Mouse (Mus musculus) gastrocnemius, adult 18-20 months (tissue): ENCODE results near the gene Ghsr. TPM values are rescaled to one million over a fixed set of nuclear protein-coding genes. Genes with fewer than 3 reads are reported as not detected.

Experiments used
- DNase-seq: peaks from one replicate; pipeline ENCODE4 v3.0.0; 2021; ENCODE audit warnings: low spot score
- total RNA-seq, 2 experiments: library from RNA; stranded (reverse); gene quantifications; 2 replicates each; pipeline ENCODE4 v1.2.3; 2021

Gene Ghsr
- total RNA-seq, 2 experiments from 2014 or later = not detected

DNA sequence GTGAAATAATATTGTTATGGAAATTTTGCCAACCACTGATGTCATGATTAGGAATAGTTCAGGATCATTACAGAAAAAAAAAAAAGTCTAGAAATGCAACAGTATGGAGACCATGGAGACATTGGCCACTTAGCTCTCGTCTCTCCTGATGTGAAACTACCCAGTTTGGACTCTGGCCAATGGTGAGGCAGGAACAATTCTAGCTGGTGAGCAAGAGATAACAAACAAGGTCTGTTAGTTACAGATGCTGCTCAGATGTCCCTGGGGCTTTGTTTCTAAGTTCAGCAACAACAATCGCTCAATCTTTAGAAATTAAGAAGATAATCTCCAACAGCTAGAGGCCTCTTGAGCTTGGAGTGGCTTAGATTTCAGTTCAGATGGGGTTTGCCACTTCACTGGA lies 37.4 kb downstream of the Ghsr start:
- DNase-seq = no peak

GRCm38 (mm10) chr3:27411286-27411685 lies 40.1 kb downstream of the Ghsr start:
- no peak for DNase-seq

DNA sequence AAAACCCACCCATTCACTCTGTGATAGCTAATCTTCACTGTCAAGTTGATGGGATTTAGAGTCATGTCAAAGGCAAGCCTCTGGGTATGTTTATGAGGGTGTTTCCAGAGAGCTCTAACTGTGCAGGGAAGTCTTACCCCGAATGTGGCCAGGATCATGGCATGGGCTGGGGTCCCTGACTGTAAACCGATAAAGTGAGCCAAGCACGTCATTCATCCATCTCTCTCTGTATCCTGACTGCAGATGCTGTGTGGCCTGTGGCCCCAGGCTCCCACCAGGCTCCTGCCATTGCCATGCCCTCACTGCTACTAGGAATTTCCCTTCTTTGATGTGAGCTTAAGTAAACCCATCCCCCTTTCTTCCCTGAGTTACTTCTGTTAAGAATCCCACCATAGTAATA lies 42.4 kb downstream of the Ghsr start:
- no peak for DNase-seq

DNA sequence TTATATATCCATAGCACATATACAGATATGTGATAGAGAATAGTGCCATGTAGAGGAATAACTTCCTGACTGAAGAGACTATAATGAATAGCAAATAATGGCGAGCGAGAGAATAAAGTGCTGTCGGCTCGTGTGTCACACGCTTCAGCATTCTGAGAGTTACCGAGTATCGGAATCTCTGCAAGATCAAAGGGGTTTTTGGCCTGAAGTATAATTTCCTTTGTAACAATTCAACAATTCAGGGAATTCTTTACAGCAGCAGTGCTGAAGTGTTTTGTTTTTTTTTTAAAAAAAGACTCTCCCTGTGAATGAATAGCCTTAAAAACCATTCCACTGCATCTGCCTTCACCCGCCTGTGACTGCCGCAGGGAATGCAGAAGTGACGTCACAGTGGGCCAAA lies 45.6 kb downstream of the Ghsr start:
- DNase-seq = no peak

DNA sequence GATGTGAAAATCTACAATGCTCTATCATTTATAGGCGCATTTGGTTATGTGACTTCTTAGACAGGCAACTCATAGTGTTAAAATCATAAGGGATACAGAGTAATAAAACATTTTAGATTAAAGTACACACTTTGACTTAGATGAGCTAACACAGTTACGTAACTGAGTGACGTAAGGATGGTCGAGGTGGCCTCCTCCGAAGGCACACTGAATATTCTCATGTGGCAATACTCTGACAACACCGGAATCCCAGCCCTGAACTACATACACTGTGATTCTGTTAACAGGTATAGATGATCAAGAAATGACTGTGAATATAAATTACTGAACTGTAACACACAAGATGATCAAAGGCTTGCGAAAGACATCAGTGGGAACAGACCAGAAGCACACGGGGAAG lies 47.5 kb downstream of the Ghsr start:
- DNase-seq = no peak

DNA sequence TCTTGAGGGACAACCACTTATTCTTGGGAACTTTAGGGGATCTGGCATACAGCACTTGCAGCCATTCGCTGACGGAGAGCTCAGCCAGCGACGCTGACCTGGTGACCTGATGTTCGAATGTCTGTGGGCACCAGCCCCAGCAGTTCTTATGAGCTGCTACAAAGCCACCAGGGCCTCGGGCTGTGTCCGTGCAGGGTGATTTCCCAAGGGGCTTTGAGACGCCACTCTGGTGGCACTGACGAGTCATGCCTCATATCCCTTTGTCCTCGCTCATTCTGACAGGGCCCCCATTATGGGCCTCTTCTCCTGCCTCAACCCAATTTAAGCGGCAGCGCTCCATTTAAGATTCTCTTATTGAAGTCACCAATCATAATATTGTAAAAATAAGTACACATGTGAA lies 50.8 kb downstream of the Ghsr start:
- no peak for DNase-seq

DNA sequence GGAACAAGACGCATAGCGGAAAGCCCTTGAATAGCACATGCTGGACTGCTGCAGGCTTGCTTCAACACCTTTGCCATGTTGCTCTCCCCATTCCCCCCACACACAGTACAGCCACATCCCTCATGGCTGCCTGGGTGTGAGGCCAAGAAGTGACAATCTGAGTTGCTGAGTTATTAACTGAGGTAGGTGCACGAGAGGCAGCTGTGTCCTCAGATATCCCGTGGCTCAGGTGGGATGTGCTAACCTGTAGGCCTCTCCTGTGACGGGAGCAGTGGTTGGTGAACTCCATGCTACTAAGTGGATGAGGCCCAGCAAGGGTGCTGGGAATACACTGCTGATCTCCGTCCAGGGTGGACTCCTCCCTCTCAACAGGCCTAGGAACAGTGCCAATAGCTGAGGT lies 51.4 kb downstream of the Ghsr start:
- no peak for DNase-seq

DNA sequence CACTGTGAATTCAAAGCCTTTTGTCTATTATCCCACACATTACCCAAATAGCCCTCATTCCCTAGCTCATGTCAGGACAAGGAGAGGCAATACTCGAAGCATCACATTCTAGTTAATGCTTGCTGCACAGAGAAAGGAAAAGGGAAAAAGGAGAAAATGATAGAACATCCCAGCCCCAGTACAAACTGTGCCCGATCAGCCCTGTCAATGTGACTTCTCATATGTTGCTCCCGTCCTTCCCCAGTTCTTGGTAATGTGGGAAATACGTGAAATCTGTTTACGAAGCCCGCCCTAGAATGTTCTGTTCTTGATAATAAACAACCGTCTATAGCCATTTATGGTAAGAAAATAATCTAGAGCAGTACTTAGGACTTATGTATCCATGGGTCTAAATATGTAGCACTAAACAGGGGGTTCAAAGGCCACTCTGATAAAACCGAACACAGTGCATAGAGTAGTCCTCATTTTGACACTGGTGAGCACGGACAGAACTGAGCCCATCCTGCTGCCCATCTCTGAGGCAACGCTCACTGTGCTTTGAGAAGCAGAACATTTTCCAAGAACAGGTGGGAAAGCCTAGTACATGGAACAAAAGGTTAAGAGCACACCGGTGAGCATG lies 53.0 kb downstream of the Ghsr start:
- no peak for DNase-seq

DNA sequence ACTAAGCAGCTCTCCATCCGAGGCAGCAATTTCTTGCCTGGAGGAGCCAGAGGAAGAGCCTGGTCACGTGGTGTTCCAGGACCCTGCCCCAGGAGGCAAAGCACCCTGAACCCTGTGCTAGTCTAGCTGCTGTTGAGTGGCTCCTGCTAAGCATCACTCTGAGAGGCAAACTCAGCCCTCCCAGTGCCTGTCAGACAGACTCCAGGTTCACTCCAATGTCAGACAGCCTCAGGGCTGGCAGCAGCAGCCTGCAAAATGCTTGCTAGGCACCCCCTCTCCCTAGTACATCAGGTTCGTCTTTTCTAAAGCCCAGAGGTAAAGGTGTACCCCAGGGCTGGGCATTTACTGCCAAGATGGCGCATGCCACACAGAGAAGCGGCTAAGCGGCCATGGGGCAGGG lies 56.3 kb downstream of the Ghsr start:
- no peak for DNase-seq

Other genes starting within 250 kb of the Ghsr start
- under 1 TPM in 1 of 2 experiments, not detected in 1; 0.07 TPM for gene Ect2, start 217.5 kb upstream of the Ghsr start, total RNA-seq
- gene Nceh1, start 188.4 kb upstream of the Ghsr start, total RNA-seq = 10 to 100 TPM; 17.8 to 20.0 TPM
- 1 to 10 TPM; 2.6 to 2.8 TPM for gene Tnfsf10, start 54.3 kb upstream of the Ghsr start, total RNA-seq